Comparison of ENCODE assay signal across 8 mouse cellular contexts in genomic region chr8:69821971-69822385, GRCm38 (mm10). TPM values are rescaled to one million over a fixed set of nuclear protein-coding genes. Genes with fewer than 3 reads are reported as not detected.
DNase-seq lines count a peak whose midpoint lies in the region; ATAC-seq and TF ChIP-seq lines count a peak whose summit lies in the region.

No protein-coding gene starts in this region.

- TF ChIP-seq EP300 in liver, postnatal 0 days (IDR thresholded peaks at IDR 0.05; ENCODE audit: low read depth) = no peak

- peaks cover 0 to 19% of the 10 kb centered on the region in 2 experiments; a peak in 1 of 4 replicates for H3K4me1 ChIP-seq in ES-E14 (ENCODE audit: control insufficient read depth in 2 of 2, insufficient read depth in 2 of 2, low read length in 2 of 2, poor library complexity in 1 of 2)
- peaks cover 26% of the 10 kb centered on the region for H3K4me1 ChIP-seq in embryonic facial prominence, embryonic 13.5 days
- peaks cover 25% of the 10 kb centered on the region; the same call in 1 of the 2 replicates for H3K4me1 ChIP-seq in intestine, embryonic 15.5 days (replicated peaks)
- H3K4me1 ChIP-seq in liver, postnatal 0 days (ENCODE audit: insufficient read depth) = peaks cover 9% of the 10 kb centered on the region

- 1% methylated on average over 13 of the region's 22 CpGs for WGBS in embryonic facial prominence, embryonic 13.5 days
- WGBS in intestine, embryonic 15.5 days = under 1% methylated on average over 15 of the region's 22 CpGs
- WGBS in liver, postnatal 0 days (ENCODE audit: insufficient replicate concordance) = 2% methylated on average over 15 of the region's 22 CpGs

- H3K4me3 ChIP-seq in ES-E14 (ENCODE audit: insufficient read depth in 1 of 2, low read depth in 1 of 2, low read length in 2 of 2, poor library complexity in 1 of 2, severe bottlenecking in 1 of 2) = peak overlapping the region; percentile 74 to 83
- H3K4me3 ChIP-seq in embryonic facial prominence, embryonic 13.5 days = peak overlapping the region; percentile 68
- peak overlapping the region; percentile 63 for H3K4me3 ChIP-seq in intestine, embryonic 15.5 days (replicated peaks)
- peak overlapping the region; percentile 51 for H3K4me3 ChIP-seq in liver, postnatal 0 days (ENCODE audit: low read depth, low read length)

- ATAC-seq in frontal cortex, adult (ENCODE audit: low TSS enrichment) = peak; percentile 28; the same call in 1 of the 2 replicates
- ATAC-seq in embryonic facial prominence, embryonic 13.5 days (ENCODE audit: insufficient number of reproducible peaks, insufficient read depth, low FRiP score, low TSS enrichment, low read depth) = peak; percentile 59; the same call in 1 of the 2 replicates
- ATAC-seq in intestine, embryonic 15.5 days = peak; percentile 70
- peak; percentile 19; the same call in 1 of the 2 replicates for ATAC-seq in liver, postnatal 0 days

- in situ Hi-C loops in ES-E14 (cut with MboI; ENCODE audit: low sequenced_read_pairs in 2 of 2, unreplicated experiment in 2 of 2) = no loop called here

- H3K27me3 ChIP-seq in embryonic facial prominence, embryonic 13.5 days = no peaks in the 10 kb centered on the region
- no peaks in the 10 kb centered on the region for H3K27me3 ChIP-seq in intestine, embryonic 15.5 days (replicated peaks)
- no peaks in the 10 kb centered on the region for H3K27me3 ChIP-seq in liver, postnatal 0 days (ENCODE audit: insufficient read depth, low read length)

- intact Hi-C loops in left cerebral cortex, postnatal 36 days (cut with DNase I) = no loop called here

- H3K27ac ChIP-seq in ES-E14 (ENCODE audit: insufficient read depth, low read depth, low read length, poor library complexity, severe bottlenecking) = peak overlapping the region; percentile 36
- no peak overlapping the region for H3K27ac ChIP-seq in embryonic facial prominence, embryonic 13.5 days
- H3K27ac ChIP-seq in intestine, embryonic 15.5 days = 0 out of 2 replicates have a peak overlapping the region, but pooled peaks have one; percentile 68
- H3K27ac ChIP-seq in liver, postnatal 0 days (ENCODE audit: low read depth) = no peak overlapping the region

- H3K9me3 ChIP-seq in ES-E14 (ENCODE audit: control insufficient read depth, insufficient read depth, low read depth, low read length) = no peaks in the 10 kb centered on the region
- no peaks in the 10 kb centered on the region for H3K9me3 ChIP-seq in embryonic facial prominence, embryonic 13.5 days
- H3K9me3 ChIP-seq in intestine, embryonic 15.5 days = no peaks in the 10 kb centered on the region
- H3K9me3 ChIP-seq in liver, postnatal 0 days (ENCODE audit: low read length) = no peaks in the 10 kb centered on the region

- no peak for DNase-seq in frontal cortex, adult 2 months (ENCODE audit: extremely low spot score in 1 of 2, low spot score in 1 of 2)
- DNase-seq in ES-E14 (ENCODE audit: low read depth, low spot score) = no peak
- DNase-seq in liver, postnatal 0 days = no peak
- peak; percentile 5 for DNase-seq in retina, postnatal 7 days (ENCODE audit: low read depth, low spot score)
- no peak for DNase-seq in left cerebral cortex, postnatal 36 days (ENCODE audit: low spot score in 2 of 2)

- no peak for TF ChIP-seq CTCF in liver, postnatal 0 days (IDR thresholded peaks at IDR 0.05; ENCODE audit: low read depth)

- peak overlapping the region; percentile 79 for H3K4me2 ChIP-seq in embryonic facial prominence, embryonic 13.5 days
- H3K4me2 ChIP-seq in intestine, embryonic 15.5 days (replicated peaks) = peak overlapping the region; percentile 88
- H3K4me2 ChIP-seq in liver, postnatal 0 days (ENCODE audit: low read depth, low read length) = peak overlapping the region; percentile 91

- peaks cover 5% of the 10 kb centered on the region; the same call in 1 of the 2 replicates for H3K36me3 ChIP-seq in ES-E14 (ENCODE audit: control insufficient read depth, insufficient read depth, low read length, poor library complexity, severe bottlenecking)
- H3K36me3 ChIP-seq in embryonic facial prominence, embryonic 13.5 days = peaks cover 31% of the 10 kb centered on the region
- peaks cover 7% of the 10 kb centered on the region; the same call in 1 of the 2 replicates for H3K36me3 ChIP-seq in intestine, embryonic 15.5 days
- H3K36me3 ChIP-seq in liver, postnatal 0 days (replicated peaks; ENCODE audit: insufficient read depth, low read length) = peaks cover 3% of the 10 kb centered on the region

- peak overlapping the region; percentile 79 for H3K9ac ChIP-seq in ES-E14 (ENCODE audit: insufficient read depth, low read depth, low read length, poor library complexity, severe bottlenecking)
- H3K9ac ChIP-seq in embryonic facial prominence, embryonic 13.5 days = peak overlapping the region; percentile 81
- H3K9ac ChIP-seq in intestine, embryonic 15.5 days = peak overlapping the region; percentile 72
- H3K9ac ChIP-seq in liver, postnatal 0 days (replicated peaks) = peak overlapping the region; percentile 55; the same call in 1 of the 2 replicates

TF ChIP-seq in ES-E14, 5 proteins besides CTCF, POLR2A, EP300 and RAD21:
- TF ChIP-seq ZNF384 (IDR thresholded peaks at IDR 0.05; ENCODE audit: low read depth, low read length) = no peak
- no peak for TF ChIP-seq MAFK (IDR thresholded peaks at IDR 0.05; ENCODE audit: insufficient read depth, low read depth, low read length)
- TF ChIP-seq ZC3H11A (IDR thresholded peaks at IDR 0.05; ENCODE audit: borderline replicate concordance, low read depth, low read length) = no peak
- no peak for TF ChIP-seq CHD2 (IDR thresholded peaks at IDR 0.05; ENCODE audit: low read depth, low read length)
- TF ChIP-seq HCFC1 (IDR thresholded peaks at IDR 0.05; ENCODE audit: borderline replicate concordance, insufficient read depth, low read length) = no peak

RNA-seq across cellular contexts. Expression of gene Lpar2, which starts 0.3 kb away (rescaled TPM):
- 0.76 and 0.86 TPM in 2 replicates for polyA plus RNA-seq in frontal cortex, adult 2 months (2012; rRNA removed)
- total RNA-seq in ES-E14 (2012; rRNA removed) = 5.6 and 8.3 TPM in 2 replicates
- polyA plus RNA-seq in embryonic facial prominence, embryonic 13.5 days (2015; fragmentation: Nextera tagmentation; extraction: Ambion mirVana) = 0.55 and 0.58 TPM in 2 replicates
- 0.41 and 0.42 TPM in 2 replicates for polyA plus RNA-seq in intestine, embryonic 15.5 days (2015; fragmentation: Nextera tagmentation; extraction: Ambion mirVana)
- 0.04 and 0.05 TPM in 2 replicates for polyA plus RNA-seq in liver, postnatal 0 days (2015; fragmentation: Nextera tagmentation; extraction: Ambion mirVana)
- under 1 TPM; 0.37 to 0.57 TPM for total RNA-seq in left cerebral cortex, postnatal 36 days (2021)

RNA-seq across cellular contexts. Expression of gene Pbx4, which starts 10.3 kb away (rescaled TPM):
- polyA plus RNA-seq in frontal cortex, adult 2 months (2012; rRNA removed) = 40.0 and 45.6 TPM in 2 replicates
- 5.2 and 6.1 TPM in 2 replicates for total RNA-seq in ES-E14 (2012; rRNA removed)
- polyA plus RNA-seq in embryonic facial prominence, embryonic 13.5 days (2015; fragmentation: Nextera tagmentation; extraction: Ambion mirVana) = 8.7 and 9.7 TPM in 2 replicates
- 3.5 and 3.9 TPM in 2 replicates for polyA plus RNA-seq in intestine, embryonic 15.5 days (2015; fragmentation: Nextera tagmentation; extraction: Ambion mirVana)
- 2.3 and 2.7 TPM in 2 replicates for polyA plus RNA-seq in liver, postnatal 0 days (2015; fragmentation: Nextera tagmentation; extraction: Ambion mirVana)
- 10 to 100 TPM; 19.2 to 20.8 TPM for total RNA-seq in left cerebral cortex, postnatal 36 days (2021)

RNA-seq across cellular contexts. Expression of gene Gmip, which starts 13.5 kb away (rescaled TPM):
- polyA plus RNA-seq in frontal cortex, adult 2 months (2012; rRNA removed) = 14.3 and 16.9 TPM in 2 replicates
- 5.9 and 6.4 TPM in 2 replicates for total RNA-seq in ES-E14 (2012; rRNA removed)
- 10.3 and 11.0 TPM in 2 replicates for polyA plus RNA-seq in embryonic facial prominence, embryonic 13.5 days (2015; fragmentation: Nextera tagmentation; extraction: Ambion mirVana)
- 10.4 and 10.7 TPM in 2 replicates for polyA plus RNA-seq in intestine, embryonic 15.5 days (2015; fragmentation: Nextera tagmentation; extraction: Ambion mirVana)
- 6.2 and 7.4 TPM in 2 replicates for polyA plus RNA-seq in liver, postnatal 0 days (2015; fragmentation: Nextera tagmentation; extraction: Ambion mirVana)
- 10 to 100 TPM; 10.8 to 19.5 TPM for total RNA-seq in left cerebral cortex, postnatal 36 days (2021)

RNA-seq across cellular contexts. Expression of gene Zfp866, which starts 31.0 kb away (rescaled TPM):
- polyA plus RNA-seq in frontal cortex, adult 2 months (2012; rRNA removed) = 22.4 and 23.2 TPM in 2 replicates
- total RNA-seq in ES-E14 (2012; rRNA removed) = 19.1 and 21.6 TPM in 2 replicates
- polyA plus RNA-seq in embryonic facial prominence, embryonic 13.5 days (2015; fragmentation: Nextera tagmentation; extraction: Ambion mirVana) = 39.4 and 41.6 TPM in 2 replicates
- 19.1 and 20.6 TPM in 2 replicates for polyA plus RNA-seq in intestine, embryonic 15.5 days (2015; fragmentation: Nextera tagmentation; extraction: Ambion mirVana)
- polyA plus RNA-seq in liver, postnatal 0 days (2015; fragmentation: Nextera tagmentation; extraction: Ambion mirVana) = 3.6 and 4.6 TPM in 2 replicates
- 10 to 100 TPM; 23.7 to 31.1 TPM for total RNA-seq in left cerebral cortex, postnatal 36 days (2021)

RNA-seq across cellular contexts. Expression of gene Atp13a1, which starts 31.0 kb away (rescaled TPM):
- polyA plus RNA-seq in frontal cortex, adult 2 months (2012; rRNA removed) = 50.6 and 51.6 TPM in 2 replicates
- total RNA-seq in ES-E14 (2012; rRNA removed) = 123 and 193 TPM in 2 replicates
- 46.5 and 48.1 TPM in 2 replicates for polyA plus RNA-seq in embryonic facial prominence, embryonic 13.5 days (2015; fragmentation: Nextera tagmentation; extraction: Ambion mirVana)
- polyA plus RNA-seq in intestine, embryonic 15.5 days (2015; fragmentation: Nextera tagmentation; extraction: Ambion mirVana) = 48.9 and 51.1 TPM in 2 replicates
- polyA plus RNA-seq in liver, postnatal 0 days (2015; fragmentation: Nextera tagmentation; extraction: Ambion mirVana) = 12.9 and 13.8 TPM in 2 replicates
- 10 to 100 TPM; 37.1 to 40.1 TPM for total RNA-seq in left cerebral cortex, postnatal 36 days (2021)

Comparison
In these comparisons a context has a peak if more than half of its experiments do, and no peak if none do; other contexts are left out.
1. ATAC-seq: peak in every context shown above with its lines; median percentile 70 in intestine, embryonic 15.5 days; 59 in embryonic facial prominence, embryonic 13.5 days; 28 in frontal cortex, adult; 19 in liver, postnatal 0 days.
2. H3K27ac ChIP-seq: peak in ES-E14 (single experiment) and intestine, embryonic 15.5 days (single experiment); none in embryonic facial prominence, embryonic 13.5 days (single experiment) and liver, postnatal 0 days (single experiment).
3. Peak in every context shown above with its lines, with median percentiles within 50 percentile points of each other: H3K4me3 ChIP-seq, H3K9ac ChIP-seq and H3K4me2 ChIP-seq.